Mouse (Mus musculus): ENCODE results near the gene Tut1.
A peak's percentile ranks its signal among the peaks of the same experiment; 100 is the strongest.

The Tut1 gene

DNA sequence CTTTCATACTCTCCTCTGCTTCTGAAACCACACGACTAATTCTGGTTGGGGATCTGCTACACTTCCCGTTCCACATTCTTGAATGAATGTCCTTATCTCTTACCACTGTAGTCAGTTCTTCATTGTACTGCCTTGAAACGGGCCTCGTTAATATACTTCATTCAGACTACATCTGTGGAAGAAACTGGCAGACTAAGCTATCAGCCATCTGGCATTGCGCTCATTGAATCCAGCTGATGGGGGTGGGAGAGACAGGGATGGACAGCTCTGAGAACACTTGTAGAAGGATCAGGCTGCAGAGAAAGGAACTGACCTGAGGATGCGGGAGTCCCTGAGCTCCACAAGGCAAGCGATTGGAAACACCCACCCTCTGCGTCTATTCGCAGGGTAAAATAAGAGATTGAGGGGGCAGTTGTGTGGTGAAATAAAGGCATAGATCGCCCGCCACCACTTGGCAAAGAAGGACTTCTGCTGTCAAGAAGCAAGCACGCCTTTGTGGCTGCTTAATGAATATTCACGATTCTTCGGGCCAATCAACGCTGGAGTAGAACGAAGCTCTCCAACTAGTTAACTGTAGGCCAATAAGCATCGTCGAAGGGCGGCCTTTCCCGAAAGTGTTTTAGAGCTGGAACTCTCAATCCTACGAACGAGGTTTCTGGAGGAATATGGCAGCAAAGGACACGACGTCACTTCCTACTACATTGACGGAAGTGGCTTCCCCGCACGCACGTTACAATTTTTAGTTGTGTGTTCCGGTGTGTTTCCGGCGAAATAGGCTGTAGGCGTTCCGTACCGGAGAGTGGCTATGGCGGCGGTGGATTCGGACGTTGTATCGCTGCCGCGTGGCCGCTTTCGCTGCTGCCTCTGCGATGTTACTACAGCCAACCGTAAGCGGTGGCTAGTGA is at the start of gene Tut1:
Gene Tut1, plus strand, starts transcription at position 713 of the 905 bp plus-strand sequence.
- DNase-seq (ENCODE audit: low read depth in 2 of 2, low spot score in 2 of 2): peak; percentile 89 to 90

DNA sequence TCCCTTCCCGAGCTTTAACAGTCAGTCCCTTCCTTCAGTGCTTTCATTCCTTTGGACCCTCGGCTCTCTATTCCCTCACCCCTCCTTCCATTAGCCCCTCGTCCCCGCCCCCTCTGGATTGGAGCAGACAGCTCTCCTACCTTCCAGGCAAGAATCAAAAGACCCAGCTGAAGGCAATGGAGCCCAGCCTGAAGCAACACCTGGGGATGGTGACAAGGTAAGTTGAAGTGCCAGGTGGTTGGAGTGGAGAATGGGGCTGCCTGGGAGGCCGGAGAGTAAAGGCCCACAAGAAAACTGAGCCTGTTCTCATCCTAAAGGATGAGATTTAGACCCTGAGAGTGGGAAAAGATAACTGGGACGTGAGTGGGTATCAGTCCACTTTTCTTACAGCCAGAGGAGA is 45.1 kb upstream of the Tut1 start:
- DNase-seq (ENCODE audit: low read depth in 2 of 2, low spot score in 2 of 2): no peak

DNA sequence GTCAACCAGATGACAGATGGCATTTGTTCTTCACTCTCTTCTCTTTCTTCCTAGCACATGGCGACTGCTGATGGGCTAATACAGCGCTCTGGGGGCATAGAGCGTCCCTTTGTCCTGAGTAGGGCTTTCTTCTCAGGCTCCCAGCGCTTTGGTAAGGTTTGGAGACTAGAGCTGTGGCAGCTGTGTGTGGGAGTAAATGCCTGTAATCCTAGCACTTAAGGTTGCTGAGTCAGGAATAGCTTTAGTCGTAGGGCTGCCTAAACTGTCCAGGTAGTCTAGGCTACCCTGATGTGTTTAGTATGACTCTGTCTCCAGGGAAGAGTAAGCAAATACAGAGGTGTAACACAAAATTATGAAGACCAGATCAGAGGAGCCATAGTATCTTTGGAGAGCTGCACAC is 41.8 kb upstream of the Tut1 start:
- DNase-seq (ENCODE audit: low read depth in 2 of 2, low spot score in 2 of 2): no peak

DNA sequence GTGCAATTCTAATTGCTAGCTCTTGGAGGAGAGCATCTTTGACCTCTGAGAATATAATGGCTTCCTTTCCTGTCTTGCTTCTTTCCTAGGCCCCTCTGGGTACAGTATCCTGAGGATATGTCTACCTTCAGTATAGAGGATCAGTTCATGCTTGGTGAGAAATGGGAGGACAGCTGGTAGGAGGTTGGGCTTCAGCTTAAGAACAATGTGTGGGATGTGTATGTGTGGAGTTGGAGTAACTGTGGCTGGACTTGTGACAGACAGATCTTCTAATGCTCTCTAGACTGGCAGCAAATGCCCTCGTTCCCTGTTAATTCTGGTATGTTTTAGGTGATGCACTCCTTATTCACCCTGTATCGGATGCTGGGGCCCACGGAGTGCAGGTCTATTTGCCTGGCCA is 39.4 kb upstream of the Tut1 start:
- DNase-seq (ENCODE audit: low read depth in 2 of 2, low spot score in 2 of 2): no peak

- DNase-seq (ENCODE audit: low read depth in 2 of 2, low spot score in 2 of 2): no peak
Observed at GRCm38 (mm10) chr19:8919000-8919399, 34.6 kb upstream of the Tut1 start.

- no peak for DNase-seq (ENCODE audit: low read depth in 2 of 2, low spot score in 2 of 2)
Observed at GRCm38 (mm10) chr19:8919684-8920072, 34.0 kb upstream of the Tut1 start.

DNA sequence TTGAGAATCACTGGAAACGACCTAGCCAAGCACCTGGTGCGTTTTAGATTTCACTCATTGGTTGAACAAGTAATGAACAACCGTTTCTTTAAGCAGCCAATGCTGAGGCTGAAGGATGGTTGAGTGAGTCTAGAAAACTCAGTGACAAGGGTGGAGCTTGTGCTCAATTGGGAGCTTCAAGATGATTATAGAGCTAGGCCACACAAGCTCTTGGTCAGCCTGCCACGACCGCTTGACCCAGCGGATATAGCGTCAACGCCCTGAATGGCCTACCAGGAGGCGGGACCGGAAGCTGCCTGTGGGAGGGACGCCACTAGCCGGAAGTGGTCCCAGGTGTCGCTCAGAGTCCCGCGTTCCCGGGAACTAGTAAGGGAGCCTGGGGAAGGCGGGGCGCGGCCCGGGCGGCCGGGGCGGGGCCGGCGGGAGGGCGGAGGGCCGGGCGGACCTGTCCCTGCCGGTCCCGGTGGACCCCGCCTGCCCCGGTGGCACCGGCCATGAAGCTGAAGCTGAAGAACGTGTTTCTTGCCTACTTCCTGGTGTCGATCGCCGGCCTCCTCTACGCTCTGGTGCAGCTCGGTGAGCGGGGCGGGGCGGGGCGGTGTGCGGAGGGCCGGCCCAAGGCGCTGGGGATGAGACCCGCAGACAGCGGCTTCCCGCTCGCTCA is 33.4 kb upstream of the Tut1 start, which contains the start of gene B3gat3:
Gene B3gat3, plus strand, starts transcription at position 302 of the 664 bp plus-strand sequence.
- DNase-seq (ENCODE audit: low read depth in 2 of 2, low spot score in 2 of 2): peak; percentile 57 to 63

- no peak for DNase-seq (ENCODE audit: low read depth in 2 of 2, low spot score in 2 of 2)
Observed at GRCm38 (mm10) chr19:8920836-8921291, 32.8 kb upstream of the Tut1 start.

DNA sequence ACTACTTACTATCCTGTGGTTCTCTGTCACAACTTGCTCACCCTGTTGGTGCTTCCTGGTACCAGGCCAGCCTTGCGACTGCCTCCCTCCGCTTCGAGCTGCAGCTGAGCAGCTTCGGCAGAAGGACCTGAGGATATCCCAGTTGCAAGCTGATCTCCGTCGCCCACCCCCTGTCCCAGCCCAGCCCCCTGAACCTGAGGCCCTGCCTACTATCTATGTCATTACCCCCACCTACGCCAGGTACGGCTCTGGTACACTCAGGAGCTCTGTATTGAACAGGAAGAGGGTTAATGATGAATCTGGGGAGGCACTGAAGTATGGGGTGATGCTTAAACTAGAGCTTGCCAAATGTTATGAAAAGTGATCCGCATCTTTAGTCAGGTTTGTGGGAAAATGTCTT is 31.9 kb upstream of the Tut1 start:
- no peak for DNase-seq (ENCODE audit: low read depth in 2 of 2, low spot score in 2 of 2)

GRCm38 (mm10) chr19:8926766-8927165 is 26.9 kb upstream of the Tut1 start:
- DNase-seq (ENCODE audit: low read depth in 2 of 2, low spot score in 2 of 2): no peak

DNA sequence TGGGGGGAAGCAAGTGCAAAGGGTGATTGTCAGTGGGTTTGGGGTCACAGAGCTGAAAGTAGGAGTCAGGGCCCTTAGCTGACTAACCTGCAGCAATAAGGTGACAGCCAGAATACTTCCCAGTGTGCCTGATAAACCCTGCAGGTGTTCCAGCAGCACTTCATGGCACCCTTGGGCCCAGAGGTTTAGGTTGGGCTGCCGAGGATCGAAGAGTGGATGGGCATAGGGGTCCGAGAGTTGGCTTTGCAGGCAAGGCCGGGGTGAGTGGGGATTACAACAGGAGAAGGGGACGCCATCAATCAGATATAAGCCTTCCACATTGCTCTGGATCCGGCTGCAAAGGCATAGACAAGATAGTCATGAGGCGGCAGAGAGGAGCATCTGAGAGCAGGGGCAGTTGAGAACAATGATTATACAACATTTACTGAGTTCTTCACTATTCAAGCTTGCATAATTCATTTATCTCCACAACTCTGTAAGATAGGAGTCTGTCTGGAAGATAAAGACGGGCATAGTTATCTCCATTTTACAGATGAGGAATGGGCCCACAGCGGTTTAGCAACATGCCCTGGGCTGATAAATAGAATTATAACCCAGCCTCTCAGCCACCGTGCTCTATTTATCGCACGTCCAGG is 25.6 kb upstream of the Tut1 start:
- no peak for DNase-seq (ENCODE audit: low read depth in 2 of 2, low spot score in 2 of 2)

DNA sequence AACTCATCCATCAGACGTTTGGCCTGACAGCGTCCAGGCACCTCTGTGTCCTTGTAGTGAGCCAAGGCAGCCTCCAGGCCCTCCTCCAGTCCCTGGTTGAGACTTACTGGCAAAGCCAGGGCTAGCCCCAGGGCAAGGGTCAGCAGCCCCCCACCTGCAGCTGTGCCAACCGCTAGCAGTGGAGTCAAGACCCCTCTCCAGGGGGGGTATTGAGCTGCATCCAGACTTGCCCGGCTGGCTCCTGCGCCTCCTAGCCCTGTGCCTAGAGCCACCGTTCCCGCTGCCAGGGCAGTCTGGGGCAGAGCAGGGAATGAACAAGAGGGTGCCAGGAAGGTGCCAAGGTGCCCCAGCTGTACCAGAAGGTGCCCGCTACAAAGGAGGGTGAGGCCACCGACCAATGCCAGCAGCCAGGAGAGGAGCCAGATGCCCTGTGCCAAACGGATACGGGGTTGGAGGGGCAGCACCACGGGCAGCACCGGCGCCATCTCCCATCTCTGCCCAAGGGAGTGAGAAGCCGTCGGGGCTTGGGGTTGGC is 24.9 kb upstream of the Tut1 start:
- peak in 1 of 2 experiments; percentile 20 for DNase-seq (ENCODE audit: low read depth in 2 of 2, low spot score in 2 of 2)

- peak; percentile 77 to 83 for DNase-seq (ENCODE audit: low read depth in 2 of 2, low spot score in 2 of 2)
Observed at GRCm38 (mm10) chr19:8929224-8930088, 24.2 kb upstream of the Tut1 start, which contains the start of the genes Rom1 and Eml3. Rom1 (minus strand) TSS chr19:8929356. Eml3 (plus strand) TSS chr19:8929552.

DNA sequence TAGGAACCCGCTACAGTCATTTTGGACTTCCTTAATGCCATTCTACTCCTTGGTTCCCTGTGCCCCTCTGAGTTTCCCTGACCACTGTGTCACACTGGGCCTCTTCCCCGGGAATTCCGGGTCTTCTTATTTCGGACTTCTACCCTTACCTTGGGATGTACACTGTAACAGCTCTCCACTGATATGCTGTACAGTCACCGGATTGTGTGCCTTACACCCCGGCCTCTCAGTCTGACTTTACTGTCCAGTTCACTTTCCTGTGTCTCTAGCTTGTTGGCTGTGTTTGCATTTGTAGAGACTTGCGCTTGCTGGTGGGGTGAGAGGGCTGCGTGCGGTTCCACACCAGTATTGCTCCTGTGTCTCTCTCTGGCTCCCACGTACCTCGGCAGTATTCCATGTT is 23.5 kb upstream of the Tut1 start:
- no peak for DNase-seq (ENCODE audit: low read depth in 2 of 2, low spot score in 2 of 2)

- DNase-seq (ENCODE audit: low read depth in 2 of 2, low spot score in 2 of 2): no peak
Observed at GRCm38 (mm10) chr19:8930771-8931170, 22.9 kb upstream of the Tut1 start.

DNA sequence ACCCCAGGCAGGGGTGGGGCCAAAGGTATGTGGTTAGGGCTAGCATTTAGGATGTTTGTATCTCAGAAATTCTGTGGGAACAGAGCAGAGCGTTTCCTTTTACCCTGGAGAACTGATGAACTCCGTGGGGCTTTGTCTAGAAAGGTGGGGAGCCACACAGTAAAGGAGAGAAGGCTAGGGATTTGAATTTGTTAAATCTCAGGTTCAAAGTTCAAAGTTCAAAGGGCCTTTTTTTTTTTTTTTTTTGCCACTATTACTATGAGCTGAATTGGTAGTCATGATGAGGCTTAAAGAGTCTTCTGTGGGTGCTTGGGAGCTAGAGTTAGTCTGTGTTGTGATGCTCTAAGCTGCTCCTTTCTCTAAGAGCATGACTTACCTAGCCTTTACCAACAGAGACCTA is 16.9 kb upstream of the Tut1 start:
- no peak for DNase-seq (ENCODE audit: low read depth in 2 of 2, low spot score in 2 of 2)

DNA sequence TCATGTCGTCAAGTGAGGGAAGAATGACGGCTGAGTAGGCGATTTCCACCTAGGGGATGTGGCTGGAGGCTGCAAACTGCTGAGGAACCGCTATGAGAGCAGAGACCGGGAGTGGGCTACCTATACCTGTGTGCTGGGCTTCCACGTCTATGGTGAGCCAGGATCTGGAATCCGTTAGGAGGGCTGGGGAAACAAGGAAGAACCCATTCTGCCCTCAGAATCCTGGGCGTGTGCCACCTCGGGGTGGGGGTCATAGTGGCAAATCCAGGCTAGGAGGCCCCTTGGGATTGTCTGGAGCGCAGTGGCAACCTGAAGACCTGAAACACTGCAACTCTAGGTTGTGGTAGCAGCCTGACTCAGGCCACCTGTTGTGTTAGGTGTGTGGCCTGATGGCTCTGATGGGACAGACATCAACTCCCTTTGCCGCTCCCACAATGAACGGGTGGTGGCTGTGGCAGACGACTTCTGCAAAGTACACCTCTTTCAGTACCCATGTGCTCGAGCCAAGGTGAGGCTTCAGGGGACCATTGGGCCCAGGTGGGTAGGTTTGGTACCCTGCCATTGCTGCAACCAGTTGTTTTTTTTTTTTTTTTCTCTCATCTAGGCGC is 13.0 kb upstream of the Tut1 start:
- no peak for DNase-seq (ENCODE audit: low read depth in 2 of 2, low spot score in 2 of 2)

GRCm38 (mm10) chr19:8941136-8941514 is 12.5 kb upstream of the Tut1 start:
- DNase-seq (ENCODE audit: low read depth in 2 of 2, low spot score in 2 of 2): no peak

- DNase-seq (ENCODE audit: low read depth in 2 of 2, low spot score in 2 of 2): peak; percentile 94 to 96
Observed at GRCm38 (mm10) chr19:8941515-8942217, 12.0 kb upstream of the Tut1 start, which contains the start of gene Mta2. Mta2 (plus strand) TSS chr19:8941875.
